Mouse (Mus musculus): Measurements from ENCODE around the gene Slc36a3. TPM values are rescaled to one million over a fixed set of nuclear protein-coding genes. Genes with fewer than 3 reads are reported as not detected.

Gene Slc36a3
- total and polyA plus RNA-seq, 3 experiments: not detected

DNA sequence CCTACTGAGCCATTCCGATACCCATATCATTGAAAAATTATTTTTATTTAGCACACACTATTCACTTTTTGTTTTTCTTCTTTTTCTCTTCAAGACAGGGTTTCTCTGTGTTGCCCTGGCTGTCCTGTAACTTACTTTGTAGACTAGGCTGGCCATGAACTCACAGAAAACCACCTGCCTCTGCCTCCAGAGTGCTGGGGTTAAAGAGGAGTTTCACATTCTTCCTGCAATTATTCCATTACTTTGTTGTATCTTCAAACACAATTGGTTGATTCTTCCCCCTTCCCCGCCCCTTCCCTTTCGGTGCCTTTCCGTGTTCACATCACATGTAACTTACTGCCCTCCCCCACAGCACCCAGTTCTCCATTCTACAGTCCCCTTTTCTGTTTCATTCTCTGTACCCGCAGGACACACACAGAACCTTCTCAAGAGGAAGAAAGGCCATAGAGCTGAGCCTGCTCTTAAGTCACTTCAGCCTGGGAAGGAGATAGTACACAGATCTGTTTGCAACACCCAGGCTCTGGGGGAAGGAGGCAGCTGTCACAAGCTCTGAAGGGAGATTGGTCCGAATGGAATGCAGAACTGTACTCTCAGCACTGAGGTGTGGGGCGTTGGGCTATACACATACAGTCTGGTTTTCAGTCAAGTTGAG lies 38.2 kb downstream of the Slc36a3 start:
- H3K27me3 ChIP-seq (ENCODE audit: control insufficient read depth, insufficient read depth, low read length): no peaks in the 10 kb centered on the region
- DNase-seq: peak in 1 of 2 experiments; percentile 56
- intact Hi-C loops (cut with DNase I): no loop called here
- H3K9ac ChIP-seq (ENCODE audit: low read depth, low read length): no peak overlapping the region
- no peak overlapping the region for H3K27ac ChIP-seq
- H3K79me2 ChIP-seq (replicated peaks; ENCODE audit: control insufficient read depth, insufficient read depth, low read length): no peaks in the 10 kb centered on the region
- H3K4me1 ChIP-seq (ENCODE audit: control insufficient read depth, insufficient read depth, low read length): no peaks in the 10 kb centered on the region
- TF ChIP-seq EP300 (IDR thresholded peaks at IDR 0.05; ENCODE audit: insufficient read depth, low read depth, low read length): no peak
- TF ChIP-seq POLR2A (IDR thresholded peaks at IDR 0.05; ENCODE audit: insufficient read depth, low read depth, low read length): peak; percentile 34; the same call in 1 of the 2 replicates
- no peak for TF ChIP-seq CTCF (IDR thresholded peaks at IDR 0.05)
- WGBS: 59% methylated on average over 7 of the region's 7 CpGs
- H3K36me3 ChIP-seq (ENCODE audit: control insufficient read depth, insufficient read depth, low read length): no peaks in the 10 kb centered on the region
- H3K4me3 ChIP-seq: no peak overlapping the region

DNA sequence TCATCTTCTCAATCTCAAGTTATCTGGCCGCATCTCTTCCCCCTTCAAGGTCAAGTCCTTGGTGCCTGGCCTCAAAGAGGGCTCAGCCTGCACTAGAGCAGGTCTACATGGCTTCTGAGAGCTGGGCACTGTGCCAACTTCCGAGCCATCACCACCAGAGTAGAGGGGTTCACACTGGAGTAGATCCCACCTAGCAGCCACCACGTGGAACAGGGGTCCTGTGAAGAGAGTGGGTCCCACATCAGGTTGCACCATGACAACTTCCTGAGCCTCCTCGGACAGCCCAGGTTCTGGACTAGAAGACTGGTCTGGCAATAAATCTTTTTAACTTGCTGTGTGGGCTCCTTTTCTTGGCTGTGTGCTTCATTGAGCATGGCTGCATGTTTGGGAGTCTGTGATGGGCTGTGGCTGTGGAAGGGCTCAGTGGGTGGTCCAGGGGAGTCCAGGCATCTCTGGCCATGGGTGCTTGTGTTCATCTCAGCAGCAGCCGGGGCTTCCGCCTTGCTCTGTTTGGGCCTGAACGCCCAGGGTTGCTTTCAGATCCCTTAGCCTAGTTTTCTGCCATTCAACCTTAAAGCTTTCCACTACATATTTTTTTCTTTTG lies 40.8 kb downstream of the Slc36a3 start:
- WGBS: 67% methylated on average over 7 of the region's 7 CpGs
- TF ChIP-seq EP300 (IDR thresholded peaks at IDR 0.05; ENCODE audit: insufficient read depth, low read depth, low read length) (no peak), POLR2A (IDR thresholded peaks at IDR 0.05; ENCODE audit: insufficient read depth, low read depth, low read length) (no peak), CTCF (IDR thresholded peaks at IDR 0.05) (no peak)
- intact Hi-C loops (cut with DNase I): no loop called here

DNA sequence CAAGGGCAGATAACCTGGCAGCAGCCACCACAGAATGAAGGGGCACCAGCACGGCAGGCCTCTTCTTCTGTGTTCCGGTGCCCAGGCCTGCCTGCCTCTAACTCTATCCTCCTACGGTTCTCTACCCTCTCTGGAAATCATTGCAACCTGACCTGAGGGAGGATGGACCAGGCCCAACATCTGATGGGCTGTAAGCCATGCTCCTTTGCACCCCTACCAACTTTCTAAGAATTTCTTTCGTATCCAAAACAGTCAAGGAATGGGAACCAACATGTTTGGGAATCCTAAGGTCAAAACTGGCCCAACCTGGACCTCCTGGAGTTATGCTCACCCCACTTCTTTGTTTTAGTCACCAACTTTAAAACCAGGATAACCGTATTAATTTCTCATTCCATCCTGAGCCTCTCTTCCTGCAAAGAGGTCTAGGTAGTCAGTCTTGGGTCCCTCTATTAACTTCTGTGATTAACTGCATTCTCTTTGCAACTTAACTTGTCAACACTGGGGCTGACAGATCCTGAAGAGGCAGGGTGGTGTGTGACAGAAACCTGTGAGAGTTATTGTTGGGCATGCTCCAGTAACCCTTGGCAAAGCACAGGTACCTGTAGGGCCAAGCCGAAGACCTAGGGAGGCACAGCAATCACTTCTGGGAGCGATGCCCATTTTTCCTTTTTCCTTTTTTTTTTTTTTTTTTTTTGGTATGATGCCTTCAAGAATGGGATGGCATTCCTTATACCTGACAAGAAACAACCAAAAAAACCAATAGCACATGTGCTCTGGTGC lies 41.8 kb downstream of the Slc36a3 start:
- Histone ChIP-seq H3K27ac (no peak overlapping the region), H3K27me3 (ENCODE audit: control insufficient read depth, insufficient read depth, low read length) (no peaks in the 10 kb centered on the region), H3K4me1 (ENCODE audit: control insufficient read depth, insufficient read depth, low read length) (no peaks in the 10 kb centered on the region), H3K36me3 (ENCODE audit: control insufficient read depth, insufficient read depth, low read length) (no peaks in the 10 kb centered on the region), H3K79me2 (replicated peaks; ENCODE audit: control insufficient read depth, insufficient read depth, low read length) (no peaks in the 10 kb centered on the region), H3K4me3 (no peak overlapping the region), H3K9ac (ENCODE audit: low read depth, low read length) (no peak overlapping the region)
- 85% methylated on average over 7 of the region's 7 CpGs for WGBS
- TF ChIP-seq EP300 (IDR thresholded peaks at IDR 0.05; ENCODE audit: insufficient read depth, low read depth, low read length) (no peak), POLR2A (IDR thresholded peaks at IDR 0.05; ENCODE audit: insufficient read depth, low read depth, low read length) (no peak), CTCF (IDR thresholded peaks at IDR 0.05) (no peak)
- intact Hi-C loops (cut with DNase I): no loop called here
- DNase-seq: no peak

More for the DNA sequence above, 40.8 kb downstream of the Slc36a3 start:
- Histone ChIP-seq H3K4me3 (no peak overlapping the region), H3K27ac (no peak overlapping the region), H3K27me3 (ENCODE audit: control insufficient read depth, insufficient read depth, low read length) (no peaks in the 10 kb centered on the region), H3K36me3 (ENCODE audit: control insufficient read depth, insufficient read depth, low read length) (no peaks in the 10 kb centered on the region), H3K4me1 (ENCODE audit: control insufficient read depth, insufficient read depth, low read length) (no peaks in the 10 kb centered on the region), H3K79me2 (replicated peaks; ENCODE audit: control insufficient read depth, insufficient read depth, low read length) (no peaks in the 10 kb centered on the region), H3K9ac (ENCODE audit: low read depth, low read length) (no peak overlapping the region)
- no peak for DNase-seq

- H3K9ac ChIP-seq (ENCODE audit: low read depth, low read length): no peak overlapping the region
- intact Hi-C loops (cut with DNase I): no loop called here
- H3K27ac ChIP-seq: no peak overlapping the region
- no peak for TF ChIP-seq EP300 (IDR thresholded peaks at IDR 0.05; ENCODE audit: insufficient read depth, low read depth, low read length)
- TF ChIP-seq POLR2A (IDR thresholded peaks at IDR 0.05; ENCODE audit: insufficient read depth, low read depth, low read length): no peak
- TF ChIP-seq CTCF (IDR thresholded peaks at IDR 0.05): no peak
- H3K79me2 ChIP-seq (replicated peaks; ENCODE audit: control insufficient read depth, insufficient read depth, low read length): no peaks in the 10 kb centered on the region
- DNase-seq: no peak
- no peaks in the 10 kb centered on the region for H3K27me3 ChIP-seq (ENCODE audit: control insufficient read depth, insufficient read depth, low read length)
- H3K4me1 ChIP-seq (ENCODE audit: control insufficient read depth, insufficient read depth, low read length): no peaks in the 10 kb centered on the region
- H3K36me3 ChIP-seq (ENCODE audit: control insufficient read depth, insufficient read depth, low read length): no peaks in the 10 kb centered on the region
- 93% methylated on average over 1 of the region's 1 CpGs for WGBS
- H3K4me3 ChIP-seq: no peak overlapping the region
These were observed 44.9 kb downstream of the Slc36a3 start for GRCm38 (mm10) chr11:55106636-55107035.

DNA sequence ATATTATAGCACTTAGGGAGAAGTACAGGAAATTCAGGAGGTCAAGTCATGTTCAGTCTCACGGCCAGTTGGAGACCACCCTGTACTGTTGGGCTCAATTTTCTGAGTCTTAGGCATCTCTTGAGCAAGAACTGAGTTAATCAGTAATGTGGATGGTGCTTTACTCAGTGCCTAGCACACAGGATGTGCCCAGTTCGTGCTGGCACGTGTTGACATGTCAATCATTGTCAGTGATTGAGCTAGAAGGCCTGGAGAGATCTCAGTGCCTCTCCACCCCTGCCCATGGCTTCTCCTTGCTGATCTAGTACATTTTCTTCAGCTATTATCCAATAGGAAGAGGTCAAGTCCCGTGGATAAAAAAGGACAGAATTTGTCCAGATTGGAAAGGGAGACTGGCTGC lies 46.1 kb downstream of the Slc36a3 start:
- no peak for DNase-seq
- Histone ChIP-seq H3K4me1 (ENCODE audit: control insufficient read depth, insufficient read depth, low read length) (no peaks in the 10 kb centered on the region), H3K27me3 (ENCODE audit: control insufficient read depth, insufficient read depth, low read length) (no peaks in the 10 kb centered on the region), H3K4me3 (no peak overlapping the region), H3K79me2 (replicated peaks; ENCODE audit: control insufficient read depth, insufficient read depth, low read length) (no peaks in the 10 kb centered on the region), H3K36me3 (ENCODE audit: control insufficient read depth, insufficient read depth, low read length) (no peaks in the 10 kb centered on the region), H3K27ac (no peak overlapping the region), H3K9ac (ENCODE audit: low read depth, low read length) (no peak overlapping the region)
- intact Hi-C loops (cut with DNase I): no loop called here
- no peak for TF ChIP-seq EP300 (IDR thresholded peaks at IDR 0.05; ENCODE audit: insufficient read depth, low read depth, low read length)
- TF ChIP-seq POLR2A (IDR thresholded peaks at IDR 0.05; ENCODE audit: insufficient read depth, low read depth, low read length): no peak
- TF ChIP-seq CTCF (IDR thresholded peaks at IDR 0.05): no peak
- 66% methylated on average over 4 of the region's 4 CpGs for WGBS

GRCm38 (mm10) chr11:55103229-55103628 lies 48.3 kb downstream of the Slc36a3 start:
- Histone ChIP-seq H3K36me3 (ENCODE audit: control insufficient read depth, insufficient read depth, low read length) (no peaks in the 10 kb centered on the region), H3K4me1 (ENCODE audit: control insufficient read depth, insufficient read depth, low read length) (peaks cover 4% of the 10 kb centered on the region), H3K27me3 (ENCODE audit: control insufficient read depth, insufficient read depth, low read length) (no peaks in the 10 kb centered on the region), H3K79me2 (replicated peaks; ENCODE audit: control insufficient read depth, insufficient read depth, low read length) (no peaks in the 10 kb centered on the region), H3K9ac (ENCODE audit: low read depth, low read length) (no peak overlapping the region), H3K27ac (no peak overlapping the region), H3K4me3 (no peak overlapping the region)
- DNase-seq: no peak
- intact Hi-C loops (cut with DNase I): no loop called here
- 88% methylated on average over 3 of the region's 3 CpGs for WGBS
- TF ChIP-seq EP300 (IDR thresholded peaks at IDR 0.05; ENCODE audit: insufficient read depth, low read depth, low read length) (no peak), CTCF (IDR thresholded peaks at IDR 0.05) (no peak), POLR2A (IDR thresholded peaks at IDR 0.05; ENCODE audit: insufficient read depth, low read depth, low read length) (no peak)
